Mouse (Mus musculus) right cerebral cortex, postnatal 36 days (tissue): ENCODE results near the gene Ttc23.

Experiments
- DNase-seq, 2 experiments: peaks; one replicate each; pipeline ENCODE4 v3.0.0; 2022; ENCODE audit warnings: low spot score in 2 of 2, mixed read lengths in 1 of 2

Ttc23 gene

DNA sequence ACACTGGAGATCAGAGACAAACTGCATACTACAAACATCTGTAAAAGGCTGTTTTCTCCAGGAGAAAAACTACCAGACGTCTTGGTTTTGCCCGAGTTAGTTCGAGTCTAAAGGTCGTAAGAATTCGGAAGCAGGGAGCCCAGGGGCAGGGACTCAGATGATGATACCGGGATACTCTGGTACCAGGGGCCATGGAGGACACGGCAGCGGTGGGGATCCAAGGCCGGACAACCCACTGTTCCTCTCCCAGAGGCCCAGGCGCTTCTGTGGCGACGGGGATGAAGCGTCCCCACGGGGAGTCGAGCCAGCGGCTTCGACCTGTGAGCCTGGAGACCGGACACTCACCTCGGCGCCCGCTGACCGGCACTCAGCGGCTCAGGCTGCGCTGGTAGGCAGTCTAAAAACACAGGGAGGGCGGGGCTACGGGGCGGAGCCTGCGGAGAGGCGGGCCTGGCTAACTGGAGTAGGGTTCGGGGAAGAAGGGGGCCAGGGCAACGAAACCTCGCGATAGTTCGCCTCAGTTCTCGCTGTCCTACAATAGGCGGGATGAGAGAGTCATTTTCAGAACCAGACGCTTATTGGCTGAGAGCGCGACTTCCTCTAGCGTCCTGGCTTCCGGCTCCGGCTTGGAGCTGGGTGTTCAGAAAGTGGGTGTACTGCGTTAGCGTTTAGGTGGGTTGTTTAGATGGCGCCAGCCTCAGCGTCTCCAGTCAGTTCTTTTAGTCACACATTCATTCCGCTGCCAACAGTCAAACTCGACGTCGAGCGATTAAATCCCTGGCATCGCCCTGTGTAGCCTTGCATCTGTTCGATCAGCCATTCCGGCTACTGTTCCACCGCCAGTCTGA lies 2.2 kb upstream of the Ttc23 start, which contains the start of gene Lrrc28:
TSS of gene Lrrc28 (minus strand) at position 436 of the 848 bp plus-strand sequence.
- DNase-seq: peak; percentile 99

DNA sequence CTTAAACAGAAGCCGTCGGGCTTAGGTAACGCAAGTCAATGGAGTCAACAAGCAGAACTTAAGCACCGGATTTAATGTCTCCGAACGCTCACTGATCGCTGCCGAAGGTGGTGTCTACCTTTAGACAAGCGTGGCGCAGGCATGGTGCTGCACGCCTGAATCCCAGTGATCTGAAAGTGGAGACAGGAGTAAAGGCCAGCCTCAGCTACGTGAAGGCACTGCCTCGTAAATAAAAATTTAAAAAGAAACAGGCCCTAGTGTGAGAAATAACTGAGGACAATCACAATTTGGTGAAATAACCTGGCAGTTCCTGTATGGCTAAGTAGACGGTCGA lies 1.6 kb upstream of the Ttc23 start:
- DNase-seq: no peak

DNA sequence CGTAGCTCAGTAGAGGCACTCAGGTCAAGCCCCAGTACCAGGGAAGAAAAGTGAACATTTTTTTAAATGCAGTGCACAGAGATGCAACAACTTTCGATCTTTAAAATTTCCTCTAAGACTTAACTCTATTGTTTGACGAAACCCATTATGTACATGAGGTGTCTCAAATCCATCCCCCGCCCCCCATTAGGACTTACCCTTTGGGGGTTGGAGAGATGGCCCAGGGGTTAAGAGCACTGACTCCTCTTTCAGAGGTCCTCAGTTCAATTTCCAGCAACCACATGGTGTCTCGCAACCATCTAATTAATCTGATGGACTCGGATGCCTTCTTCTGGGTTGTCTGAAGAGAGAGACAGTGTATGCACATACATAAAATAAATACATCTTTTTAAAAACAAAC lies 1.1 kb upstream of the Ttc23 start:
- DNase-seq: no peak

DNA sequence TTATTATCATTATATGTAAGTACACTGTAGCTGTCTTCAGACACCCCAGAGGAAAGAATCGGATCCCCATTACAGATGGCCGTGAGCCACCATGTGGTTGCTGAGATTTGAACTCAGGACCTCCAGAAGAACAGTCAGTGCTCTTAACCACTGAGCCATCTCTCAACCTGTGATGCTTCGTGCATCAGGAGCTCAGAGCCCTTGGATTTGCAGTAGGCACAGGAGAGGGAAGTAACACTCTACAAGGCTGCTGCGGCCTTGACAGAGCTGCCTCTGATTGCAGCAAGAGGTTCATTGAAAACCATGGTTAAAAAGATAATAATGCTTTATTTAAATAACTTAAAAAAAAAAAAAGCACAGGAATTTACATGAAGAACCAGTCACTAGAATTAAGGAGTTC lies 1.2 kb downstream of the Ttc23 start:
- no peak for DNase-seq

DNA sequence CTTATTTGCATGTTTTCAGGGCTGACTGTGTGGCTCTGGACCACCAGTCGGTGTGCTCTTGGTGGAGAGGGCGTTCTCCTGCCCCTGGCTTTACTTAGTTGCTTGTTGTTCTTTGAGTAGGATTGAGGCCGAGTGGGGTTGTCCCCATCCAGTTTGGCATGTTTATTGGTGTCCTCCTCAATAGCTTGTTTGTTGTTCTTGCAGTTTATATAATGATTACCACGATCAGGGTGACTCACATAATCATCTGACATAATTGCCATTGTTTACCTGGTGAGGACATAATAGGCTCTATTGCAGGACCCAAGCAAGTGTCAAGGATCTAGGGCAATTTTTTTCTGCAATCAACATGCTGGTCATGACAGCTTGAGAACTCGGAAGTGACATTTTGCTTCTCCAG lies 5.0 kb downstream of the Ttc23 start:
- DNase-seq: no peak

DNA sequence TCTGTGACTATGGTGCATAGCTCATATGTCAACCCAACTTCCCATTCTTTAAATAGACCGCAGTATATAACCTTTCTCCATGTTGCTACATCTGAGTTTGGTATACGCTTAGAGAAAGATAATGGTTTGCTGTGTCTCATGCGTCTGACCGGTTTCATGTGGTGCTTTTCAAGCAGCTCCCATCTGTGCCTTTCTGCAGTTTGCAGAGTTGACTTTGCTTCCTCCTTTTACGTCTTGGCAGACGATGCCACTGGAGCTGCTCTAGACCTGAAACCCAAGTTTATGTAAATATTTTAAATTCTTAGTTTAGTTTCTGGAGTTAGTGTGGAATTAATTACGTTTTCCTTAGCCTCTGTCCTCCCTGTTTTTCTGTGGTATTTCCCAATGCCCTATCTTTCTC lies 7.5 kb downstream of the Ttc23 start:
- DNase-seq: no peak

DNA sequence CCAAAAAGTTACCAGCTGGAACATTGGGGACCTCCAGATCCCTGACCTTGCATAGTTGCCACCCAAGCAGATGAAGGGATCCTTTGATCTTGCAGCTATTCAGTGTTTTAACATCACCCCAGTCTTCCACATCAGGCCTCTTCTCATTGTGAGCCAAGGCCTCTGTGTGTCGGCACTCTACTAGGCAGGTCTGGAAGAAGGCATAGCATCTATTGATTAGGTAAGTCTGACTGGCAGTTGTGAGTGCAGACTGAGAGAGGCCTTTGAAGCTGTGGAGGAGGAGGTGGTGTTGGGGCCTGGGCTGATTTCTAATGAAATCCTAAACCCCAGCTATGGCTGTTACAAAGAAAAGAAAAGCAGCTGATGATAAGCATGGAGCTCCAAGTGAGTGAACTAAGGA lies 8.0 kb downstream of the Ttc23 start:
- DNase-seq: no peak

DNA sequence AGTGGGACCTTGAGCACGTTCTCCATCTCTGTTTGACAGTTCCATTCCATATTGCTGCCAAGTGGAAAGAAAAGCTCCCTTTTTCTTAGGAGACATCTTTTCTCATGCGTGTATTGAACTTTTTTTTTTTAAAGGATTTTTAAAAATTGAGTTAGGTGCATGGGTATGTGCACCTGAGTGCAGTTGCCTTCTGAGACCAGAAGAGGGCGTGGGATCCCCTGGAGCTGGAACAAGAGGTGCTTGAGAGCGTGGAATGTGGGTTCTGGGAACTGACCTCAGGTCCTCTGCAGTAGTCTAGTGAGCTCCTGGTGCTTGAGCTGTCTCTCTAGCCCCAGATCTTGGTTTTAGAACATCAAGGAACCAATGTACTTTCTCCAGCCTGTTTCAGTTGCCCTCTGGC lies 10.9 kb downstream of the Ttc23 start:
- no peak for DNase-seq

DNA sequence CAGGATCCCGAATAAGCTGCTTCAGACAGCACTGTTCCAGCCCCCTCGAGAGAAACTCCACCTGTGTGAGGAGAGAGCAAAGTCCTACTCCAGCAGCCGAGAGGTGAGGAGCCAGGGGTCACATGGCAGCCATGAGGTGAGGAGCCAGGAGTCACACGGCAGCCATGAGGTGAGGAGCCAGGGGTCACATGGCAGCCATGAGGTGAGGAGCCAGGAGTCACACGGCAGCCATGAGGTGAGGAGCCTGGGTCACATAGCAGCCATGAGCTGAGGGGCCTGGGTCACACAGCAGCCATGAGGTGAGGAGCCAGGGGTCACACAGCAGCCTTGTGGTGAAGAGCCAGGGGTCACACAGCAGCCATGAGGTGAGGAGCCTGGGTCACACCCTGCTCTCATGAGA lies 15.2 kb downstream of the Ttc23 start:
- DNase-seq: no peak

DNA sequence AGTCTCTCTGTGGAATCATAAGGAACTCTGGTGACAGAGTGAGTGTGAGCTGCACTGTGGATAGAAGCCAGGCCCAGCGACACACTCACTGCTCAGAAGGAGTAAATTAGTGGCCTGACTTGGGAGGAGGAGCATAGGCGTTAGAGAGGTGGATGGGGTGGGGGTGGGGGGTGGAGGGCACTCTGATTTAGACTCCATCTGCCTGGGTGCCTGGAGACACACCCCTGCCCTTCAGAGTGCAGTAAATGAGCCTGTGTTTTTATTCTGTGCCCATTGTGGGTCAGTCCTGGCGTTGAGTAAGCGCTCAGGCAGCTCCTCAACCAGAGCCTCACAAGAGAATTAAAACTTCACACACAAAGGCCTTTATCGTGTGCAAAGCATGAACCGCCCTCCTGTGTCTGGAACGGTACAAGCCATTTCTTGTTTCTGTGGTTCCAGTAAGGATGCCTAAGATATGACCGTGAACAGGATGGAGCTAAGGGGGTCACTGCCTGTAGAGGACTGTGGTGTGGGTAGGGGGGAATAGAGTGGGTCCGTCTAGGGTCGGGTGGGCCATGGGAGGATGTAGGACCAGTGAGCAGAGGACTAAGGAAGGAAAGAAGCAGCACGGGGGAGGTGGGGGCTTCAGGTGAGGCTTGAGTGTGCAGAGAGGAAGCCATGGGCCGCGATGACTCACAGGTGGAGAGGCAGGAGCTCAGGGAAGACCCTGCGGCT lies 16.9 kb downstream of the Ttc23 start:
- DNase-seq: no peak

DNA sequence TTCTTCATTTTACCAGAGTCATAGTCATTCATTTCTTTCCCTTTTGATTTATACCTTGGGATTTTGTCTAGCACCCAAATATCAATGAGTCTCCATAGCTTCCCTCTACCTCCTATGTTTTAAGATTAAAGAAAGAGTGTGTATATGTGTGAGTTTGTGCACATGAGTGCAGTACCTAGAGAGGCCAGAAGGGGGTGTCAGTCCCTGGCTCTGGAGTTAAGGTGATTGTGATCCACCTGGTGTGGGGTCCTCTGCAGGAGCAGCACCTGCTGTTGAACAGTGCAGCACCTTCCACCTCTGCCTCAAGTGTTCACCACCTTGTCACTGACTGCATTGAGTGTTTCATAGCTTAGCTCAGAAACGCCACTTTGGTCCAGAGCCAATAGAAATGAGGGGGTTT lies 23.8 kb downstream of the Ttc23 start:
- no peak for DNase-seq

DNA sequence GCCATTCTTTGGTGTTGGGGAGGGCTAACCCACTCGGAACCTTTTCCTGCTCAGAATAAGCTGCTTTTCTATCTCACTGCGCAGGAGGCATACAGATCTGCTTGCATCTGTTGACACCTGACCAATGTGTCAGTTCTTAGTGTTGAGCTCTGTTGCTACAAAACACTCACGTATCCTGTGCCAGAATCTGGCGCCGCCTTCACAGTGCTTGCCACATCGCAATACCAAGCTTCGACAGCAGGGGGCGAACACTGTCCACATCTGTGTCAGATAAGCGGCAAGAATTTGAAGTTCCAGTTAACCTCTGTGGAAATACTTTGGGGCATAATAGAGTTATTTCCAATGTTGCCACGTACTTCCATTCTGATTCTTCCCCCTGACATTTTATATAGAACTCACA lies 25.4 kb downstream of the Ttc23 start:
- DNase-seq: peak; percentile 83 to 91

DNA sequence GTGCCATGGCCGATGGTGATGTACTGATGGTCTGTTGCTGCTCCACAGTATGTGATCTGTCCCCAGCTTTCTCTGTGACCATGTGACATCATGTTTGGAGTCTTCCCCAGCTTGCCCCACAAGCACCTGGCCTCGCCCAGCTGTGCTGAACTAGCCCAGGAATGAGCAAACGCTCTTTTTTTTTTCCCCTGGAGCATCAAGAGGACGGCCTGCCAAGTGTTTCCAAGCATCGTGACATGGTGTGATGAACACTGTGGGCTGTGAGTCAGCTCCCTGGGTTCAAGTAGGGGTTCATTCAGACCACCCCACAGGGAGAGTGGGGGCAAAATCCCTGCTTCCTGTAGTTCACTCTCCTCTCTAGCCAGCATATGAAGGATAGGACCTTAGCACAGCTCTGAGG lies 26.4 kb downstream of the Ttc23 start:
- DNase-seq: no peak

DNA sequence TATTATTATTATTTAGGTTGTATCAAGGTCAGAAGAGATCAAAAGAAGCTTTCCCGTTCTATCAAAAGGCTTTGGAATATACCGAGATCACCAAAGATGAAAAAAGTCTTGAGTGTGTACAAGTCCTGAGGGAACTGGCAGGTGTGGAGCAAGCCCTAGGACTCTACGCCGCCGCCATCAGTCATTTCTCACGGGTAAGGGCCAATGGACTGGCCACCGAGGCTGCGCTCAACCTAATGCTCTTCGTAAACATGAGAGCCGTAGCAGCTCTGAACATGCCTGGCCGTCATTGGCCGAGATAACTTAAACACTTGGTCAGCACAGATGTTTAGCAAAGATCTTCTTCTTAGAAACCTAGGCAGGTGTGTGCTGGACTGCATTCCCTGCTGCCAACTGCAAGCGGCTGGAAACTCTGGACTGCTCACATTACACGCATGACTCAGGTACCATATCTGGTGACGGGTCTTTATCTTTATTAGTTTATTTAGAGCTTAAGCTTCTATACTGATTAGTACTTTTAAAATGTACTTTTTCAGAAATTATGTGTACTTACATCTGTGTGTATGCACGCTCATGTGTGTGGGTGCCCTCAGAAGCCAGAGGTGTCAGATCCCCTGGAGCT lies 31.8 kb downstream of the Ttc23 start:
- DNase-seq: no peak

DNA sequence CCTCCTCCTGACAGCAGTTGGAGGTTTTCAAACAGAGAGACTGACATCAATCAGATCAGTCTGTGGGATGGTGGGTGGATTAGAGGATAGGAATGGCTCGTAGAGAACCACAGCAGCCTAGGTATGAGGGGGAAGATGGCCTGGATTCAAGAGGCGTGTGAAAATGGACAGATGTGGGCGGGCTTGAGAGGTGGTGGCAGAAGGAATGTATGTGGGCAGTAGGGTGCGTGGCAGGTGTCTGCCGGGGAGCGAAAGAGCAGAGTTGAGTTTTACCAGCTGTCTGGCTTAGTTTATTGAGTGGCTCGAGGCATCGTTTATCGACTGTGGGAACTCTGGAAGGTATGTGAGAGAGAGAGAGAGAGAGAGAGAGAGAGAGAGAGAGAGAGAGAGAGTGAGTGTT lies 33.9 kb downstream of the Ttc23 start:
- no peak for DNase-seq

DNA sequence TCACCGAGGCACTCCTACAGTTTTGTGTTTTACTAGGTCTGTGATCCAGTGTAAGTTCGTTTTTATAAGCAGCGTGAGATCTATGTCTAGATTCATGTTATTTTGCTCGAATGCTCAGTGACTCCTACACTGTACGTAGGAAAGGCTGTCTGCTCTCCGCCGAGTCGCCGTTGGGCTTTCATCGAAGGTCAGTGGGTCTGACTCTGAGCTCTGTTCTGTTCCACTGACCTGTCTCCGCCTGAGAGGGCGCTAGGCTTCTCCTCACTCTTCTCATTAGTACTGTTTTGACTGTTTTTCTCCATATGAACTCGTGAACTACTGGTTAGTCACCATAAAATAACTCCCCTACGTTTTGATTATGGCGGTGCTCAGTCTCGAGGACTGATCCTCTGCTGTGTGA lies 35.8 kb downstream of the Ttc23 start:
- no peak for DNase-seq

DNA sequence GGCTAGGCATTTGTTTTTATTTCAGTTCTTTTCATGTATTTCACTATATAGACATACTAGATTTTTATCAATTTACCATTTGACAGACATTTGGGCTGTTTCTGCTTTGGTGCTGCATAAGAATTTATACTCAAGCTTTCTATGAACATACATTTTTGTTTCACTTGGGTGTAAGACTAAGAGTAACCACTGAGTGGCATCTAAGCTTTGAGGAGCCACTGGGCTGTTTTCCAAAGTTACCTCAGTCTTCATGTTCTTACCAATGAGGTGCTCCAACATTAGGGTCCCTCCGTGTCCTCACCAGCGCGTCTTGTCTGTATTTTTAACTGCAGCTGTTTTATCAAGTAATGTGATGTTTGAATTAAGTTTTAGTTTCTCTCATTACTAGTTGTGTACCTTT lies 39.3 kb downstream of the Ttc23 start:
- no peak for DNase-seq

DNA sequence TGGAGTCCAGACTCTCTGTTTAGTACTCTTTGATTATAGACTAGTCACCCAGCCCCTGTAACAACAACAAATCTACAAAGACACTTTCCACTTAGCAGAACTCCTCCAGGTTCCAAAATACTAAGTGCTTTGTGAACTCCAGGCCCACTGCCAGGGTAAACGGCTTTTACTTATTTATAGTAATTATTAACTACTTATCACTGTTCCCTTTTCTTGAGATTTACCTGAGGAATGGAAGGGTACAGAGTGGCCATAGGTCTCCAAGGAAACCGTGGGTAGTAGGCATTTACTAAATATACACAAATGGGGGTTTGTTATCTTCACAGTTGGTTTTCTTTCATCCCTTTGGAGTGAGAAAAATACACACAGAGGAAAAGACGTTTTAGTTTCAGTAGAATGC lies 41.1 kb downstream of the Ttc23 start:
- DNase-seq: no peak

DNA sequence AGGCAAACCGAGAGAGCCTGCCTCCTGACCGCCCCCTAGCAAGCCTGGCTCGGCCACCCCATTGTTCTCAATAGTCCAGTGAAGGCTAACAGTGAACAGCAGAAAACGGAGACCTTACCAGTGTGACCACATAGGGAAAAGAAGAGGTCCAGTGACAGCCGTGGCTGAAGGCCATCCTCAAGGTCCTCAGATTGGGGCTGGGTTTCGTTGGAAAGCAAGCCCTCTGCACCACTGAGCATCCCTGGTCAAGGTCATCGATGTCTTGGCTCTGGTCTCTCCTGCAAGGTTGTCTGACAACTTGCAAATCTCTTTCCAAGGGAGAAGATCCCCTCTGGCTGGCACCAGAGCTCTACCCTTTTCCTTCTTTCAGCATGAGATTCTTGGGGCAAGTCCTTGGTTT lies 42.6 kb downstream of the Ttc23 start:
- DNase-seq: no peak

DNA sequence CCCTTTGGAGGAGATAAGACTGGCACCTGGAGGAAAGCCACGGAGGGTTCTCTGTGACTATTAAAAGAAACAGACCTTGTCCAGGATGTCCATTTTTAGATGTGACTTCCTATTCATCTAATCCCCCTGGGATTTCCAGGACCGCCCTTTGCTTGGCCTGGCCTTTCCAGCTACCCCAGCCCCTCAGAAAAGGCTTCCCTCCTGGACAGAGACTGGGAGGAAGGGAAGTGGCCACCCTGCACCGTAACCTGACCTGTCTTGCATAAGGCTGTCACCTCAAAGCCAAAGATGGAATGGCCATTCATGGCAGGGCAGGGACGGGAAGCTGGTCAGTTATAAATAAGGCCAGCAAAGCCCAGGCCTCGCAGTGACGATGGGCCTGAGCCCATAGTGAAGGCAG lies 43.8 kb downstream of the Ttc23 start:
- no peak for DNase-seq

DNA sequence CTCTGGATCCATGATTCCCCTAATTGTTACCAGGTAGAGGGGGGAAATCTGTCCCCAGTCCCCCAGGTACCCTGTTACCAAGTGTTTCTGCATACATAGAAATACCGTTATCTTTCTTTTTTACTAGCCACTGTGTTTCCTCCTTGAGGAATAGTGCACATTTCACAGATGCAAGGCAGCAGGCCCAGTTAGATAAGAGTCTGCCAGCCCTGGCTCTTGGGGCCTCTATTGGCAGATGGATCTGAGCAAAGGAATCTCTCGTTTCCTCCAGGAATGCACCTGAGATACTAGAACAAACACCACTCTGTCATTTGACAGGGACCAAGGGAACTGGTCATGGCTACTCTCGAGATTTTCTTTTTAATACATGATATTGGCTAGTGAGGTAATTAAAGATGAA lies 44.9 kb downstream of the Ttc23 start:
- no peak for DNase-seq

DNA sequence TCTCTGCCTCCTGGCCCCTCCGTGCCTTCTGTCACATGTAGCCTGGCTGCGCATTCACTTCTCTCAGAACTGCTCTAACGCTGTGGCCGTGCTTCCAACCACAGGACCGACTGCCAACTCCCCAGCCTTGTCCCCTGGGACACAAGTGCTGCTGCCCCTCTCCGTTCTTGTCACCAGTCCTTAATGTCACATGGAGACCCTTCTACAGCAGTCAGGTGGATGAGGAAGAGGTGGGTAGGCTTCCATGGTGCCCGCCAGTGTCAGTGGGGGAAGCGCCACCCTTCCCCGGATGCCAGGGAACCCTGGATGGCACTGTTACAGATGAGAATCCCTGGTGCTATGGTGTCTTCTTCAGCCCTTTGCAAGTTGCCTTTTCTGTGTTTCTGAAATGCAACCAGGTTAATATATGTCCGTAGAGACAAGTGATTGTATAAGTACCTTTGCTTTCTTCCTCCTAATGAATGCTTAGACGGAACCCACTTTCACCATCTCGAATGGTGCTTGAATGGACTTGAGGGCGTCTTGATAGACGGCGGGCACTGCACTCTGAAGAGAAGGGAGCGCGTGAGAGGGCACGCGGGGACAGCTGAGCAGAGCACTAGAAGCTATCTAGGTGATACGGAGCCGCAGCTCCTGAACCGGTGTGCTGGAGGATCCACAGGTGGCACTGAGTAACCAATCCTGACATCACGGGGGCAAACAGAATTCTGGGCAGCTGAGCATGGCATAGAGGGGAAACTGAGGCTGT lies 45.8 kb downstream of the Ttc23 start:
- no peak for DNase-seq
